Mouse (Mus musculus): Measurements from ENCODE around the gene Ulk1. TPM values are rescaled to one million over a fixed set of nuclear protein-coding genes. Genes with fewer than 3 reads are reported as not detected.
A peak's percentile ranks its signal among the peaks of the same experiment; 100 is the strongest.

Ulk1 gene
- polyA plus RNA-seq, 1 experiment from 2014 or later, result 6.5 TPM

DNA sequence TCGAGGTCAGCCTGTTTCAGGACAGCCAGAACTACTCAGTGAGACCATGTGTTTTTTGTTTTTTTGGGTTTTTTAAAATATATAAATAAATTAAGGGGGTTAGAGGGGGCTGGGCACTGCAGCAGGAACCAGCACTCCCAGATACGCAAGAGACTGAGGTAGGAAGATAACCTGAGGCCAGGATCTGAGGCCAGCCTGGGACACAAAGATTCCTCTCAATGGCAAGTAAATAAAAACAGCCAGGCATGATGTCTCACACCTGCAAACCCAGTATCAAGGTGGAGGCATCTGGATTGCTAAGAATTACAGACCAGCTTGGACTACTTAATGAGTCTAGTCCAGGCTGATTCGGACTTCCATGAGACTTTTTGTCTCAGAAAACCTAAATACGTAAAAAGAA, 40.6 kb downstream of the Ulk1 start:
- ATAC-seq (ENCODE audit: low FRiP score, low TSS enrichment), result no peak
- Histone ChIP-seq H3K27me3 (ENCODE audit: control insufficient read depth, insufficient read depth, low read length) (no peaks in the 10 kb centered on the region), H3K9me3 (ENCODE audit: control insufficient read depth, low read length) (no peaks in the 10 kb centered on the region), H3K9ac (ENCODE audit: low read length) (peak overlapping the region; percentile 94), H3K4me1 (replicated peaks; ENCODE audit: control insufficient read depth, insufficient read depth) (no peaks in the 10 kb centered on the region), H3K36me3 (ENCODE audit: control insufficient read depth, insufficient read depth, low read length) (no peaks in the 10 kb centered on the region), H3K4me2 (replicated peaks; ENCODE audit: low read depth) (peak overlapping the region; percentile 65), H3K27ac (replicated peaks) (no peak overlapping the region), H3K4me3 (ENCODE audit: low read depth, low read length) (peak overlapping the region; percentile 97)
- TF ChIP-seq EP300 (optimal IDR thresholded peaks at IDR 0.05), result no peak
- TF ChIP-seq CTCF (IDR thresholded peaks at IDR 0.05; ENCODE audit: low read depth), result no peak
- no peak for DNase-seq (ENCODE audit: low spot score)
- WGBS, result 48% methylated on average over 4 of the region's 4 CpGs

- Histone ChIP-seq H3K4me1 (replicated peaks; ENCODE audit: control insufficient read depth, insufficient read depth) (no peaks in the 10 kb centered on the region), H3K4me2 (replicated peaks; ENCODE audit: low read depth) (no peak overlapping the region), H3K9ac (ENCODE audit: low read length) (no peak overlapping the region), H3K27me3 (ENCODE audit: control insufficient read depth, insufficient read depth, low read length) (no peaks in the 10 kb centered on the region), H3K36me3 (ENCODE audit: control insufficient read depth, insufficient read depth, low read length) (no peaks in the 10 kb centered on the region), H3K4me3 (ENCODE audit: low read depth, low read length) (no peak overlapping the region), H3K9me3 (ENCODE audit: control insufficient read depth, low read length) (no peaks in the 10 kb centered on the region), H3K27ac (replicated peaks) (no peak overlapping the region)
- DNase-seq (ENCODE audit: low spot score), result no peak
- no peak for ATAC-seq (ENCODE audit: low FRiP score, low TSS enrichment)
- 87% methylated on average over 8 of the region's 8 CpGs for WGBS
- TF ChIP-seq CTCF (IDR thresholded peaks at IDR 0.05; ENCODE audit: low read depth) (no peak), EP300 (optimal IDR thresholded peaks at IDR 0.05) (no peak)
Measured at GRCm38 (mm10) chr5:110763890-110764289, 46.0 kb downstream of the Ulk1 start.

GRCm38 (mm10) chr5:110745021-110745420, 64.9 kb downstream of the Ulk1 start:
- TF ChIP-seq EP300 (optimal IDR thresholded peaks at IDR 0.05), result no peak
- TF ChIP-seq CTCF (IDR thresholded peaks at IDR 0.05; ENCODE audit: low read depth), result no peak
- Histone ChIP-seq H3K27ac (replicated peaks) (no peak overlapping the region), H3K36me3 (ENCODE audit: control insufficient read depth, insufficient read depth, low read length) (no peaks in the 10 kb centered on the region; the same call in 1 of the 2 replicates), H3K4me2 (replicated peaks; ENCODE audit: low read depth) (no peak overlapping the region), H3K9me3 (ENCODE audit: control insufficient read depth, low read length) (no peaks in the 10 kb centered on the region), H3K4me3 (ENCODE audit: low read depth, low read length) (no peak overlapping the region), H3K27me3 (ENCODE audit: control insufficient read depth, insufficient read depth, low read length) (no peaks in the 10 kb centered on the region), H3K9ac (ENCODE audit: low read length) (no peak overlapping the region), H3K4me1 (replicated peaks; ENCODE audit: control insufficient read depth, insufficient read depth) (no peaks in the 10 kb centered on the region)
- 64% methylated on average over 1 of the region's 1 CpGs for WGBS
- no peak for DNase-seq (ENCODE audit: low spot score)
- ATAC-seq (ENCODE audit: low FRiP score, low TSS enrichment), result no peak

DNA sequence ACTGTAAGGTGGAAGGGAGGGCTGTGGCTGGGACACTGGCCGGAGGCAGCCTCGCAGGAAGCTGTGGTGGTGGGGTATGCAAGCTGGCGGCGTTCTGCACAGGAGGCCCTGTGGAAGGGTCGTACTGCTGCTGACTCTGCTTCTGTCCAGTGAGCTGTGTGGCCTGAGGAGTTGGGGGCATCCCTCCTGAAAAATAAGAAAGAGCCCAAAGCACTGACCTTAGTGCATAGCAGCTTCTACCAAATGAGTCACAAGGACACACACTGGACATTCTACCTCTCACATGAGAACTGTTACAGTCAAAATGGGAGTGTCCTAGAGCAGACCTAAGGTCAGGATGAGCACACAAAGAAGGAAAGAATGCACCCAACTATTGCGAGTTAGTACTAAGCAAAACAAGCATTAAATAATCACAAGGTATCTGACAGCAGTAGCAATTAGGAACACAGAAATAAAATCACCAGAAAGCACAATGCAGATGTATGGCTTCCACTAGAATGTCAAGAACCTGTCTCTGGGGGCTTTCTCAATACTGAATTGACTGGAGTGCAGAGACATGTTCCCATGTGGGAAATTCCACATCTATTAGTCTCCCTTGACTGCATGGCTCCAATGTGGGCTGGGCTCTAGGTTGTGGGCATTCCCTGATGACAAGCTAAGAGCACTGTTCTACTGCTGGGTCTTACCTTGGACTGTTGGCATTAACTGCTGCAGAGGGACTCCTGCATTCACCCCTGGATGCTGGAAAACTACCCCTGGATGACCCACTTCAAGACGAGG, 70.2 kb downstream of the Ulk1 start:
- no peak for TF ChIP-seq EP300 (optimal IDR thresholded peaks at IDR 0.05)
- no peak for TF ChIP-seq CTCF (IDR thresholded peaks at IDR 0.05; ENCODE audit: low read depth)
- H3K36me3 ChIP-seq (ENCODE audit: control insufficient read depth, insufficient read depth, low read length), result peaks cover 17% of the 10 kb centered on the region
- 89% methylated on average over 7 of the region's 7 CpGs for WGBS

DNA sequence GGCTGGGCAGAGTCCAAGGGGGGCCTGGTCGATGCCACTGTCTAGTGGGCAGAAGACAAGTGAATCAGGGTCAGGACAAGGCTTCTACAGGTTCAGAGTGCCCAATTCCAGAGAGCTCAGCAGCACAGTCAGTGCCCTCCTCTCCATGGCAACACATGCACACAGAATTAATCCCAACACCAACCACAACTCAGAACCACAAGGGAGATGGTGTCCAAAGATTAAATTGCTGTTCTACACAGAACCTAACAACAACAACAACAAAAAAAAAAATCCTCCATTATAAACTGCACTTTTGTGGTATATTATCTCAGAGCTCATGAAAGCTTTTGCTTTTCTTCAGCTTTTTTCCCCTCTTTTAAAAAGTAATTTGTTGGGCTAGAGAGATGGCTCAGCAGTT, 74.3 kb downstream of the Ulk1 start:
- Histone ChIP-seq H3K4me1 (replicated peaks; ENCODE audit: control insufficient read depth, insufficient read depth) (no peaks in the 10 kb centered on the region), H3K4me3 (ENCODE audit: low read depth, low read length) (no peak overlapping the region), H3K27me3 (ENCODE audit: control insufficient read depth, insufficient read depth, low read length) (no peaks in the 10 kb centered on the region), H3K9me3 (ENCODE audit: control insufficient read depth, low read length) (no peaks in the 10 kb centered on the region), H3K9ac (ENCODE audit: low read length) (no peak overlapping the region), H3K4me2 (replicated peaks; ENCODE audit: low read depth) (no peak overlapping the region), H3K27ac (replicated peaks) (no peak overlapping the region), H3K36me3 (ENCODE audit: control insufficient read depth, insufficient read depth, low read length) (peaks cover 17% of the 10 kb centered on the region)
- TF ChIP-seq EP300 (optimal IDR thresholded peaks at IDR 0.05) (no peak), CTCF (IDR thresholded peaks at IDR 0.05; ENCODE audit: low read depth) (no peak)
- ATAC-seq (ENCODE audit: low FRiP score, low TSS enrichment) (no peak), DNase-seq (ENCODE audit: low spot score) (no peak)
- WGBS, result 88% methylated on average over 1 of the region's 1 CpGs

More for the DNA sequence above, 70.2 kb downstream of the Ulk1 start:
- Histone ChIP-seq H3K9me3 (ENCODE audit: control insufficient read depth, low read length) (no peaks in the 10 kb centered on the region), H3K27me3 (ENCODE audit: control insufficient read depth, insufficient read depth, low read length) (no peaks in the 10 kb centered on the region), H3K4me1 (replicated peaks; ENCODE audit: control insufficient read depth, insufficient read depth) (no peaks in the 10 kb centered on the region), H3K4me2 (replicated peaks; ENCODE audit: low read depth) (no peak overlapping the region), H3K9ac (ENCODE audit: low read length) (no peak overlapping the region), H3K27ac (replicated peaks) (no peak overlapping the region), H3K4me3 (ENCODE audit: low read depth, low read length) (no peak overlapping the region)
- ATAC-seq (ENCODE audit: low FRiP score, low TSS enrichment) (no peak), DNase-seq (ENCODE audit: low spot score) (no peak)

Other genes starting within 250 kb of the Ulk1 start
- gene Noc4l, start 156.7 kb downstream of the Ulk1 start, polyA plus RNA-seq (2015; fragmentation: Nextera tagmentation; extraction: Ambion mirVana), result 24.1 and 25.9 TPM in 2 replicates
- 7.7 and 10.0 TPM in 2 replicates for gene Ddx51, start 156.6 kb downstream of the Ulk1 start, polyA plus RNA-seq (2015; fragmentation: Nextera tagmentation; extraction: Ambion mirVana)
- 11.4 and 12.2 TPM in 2 replicates for gene Ep400, start 39.4 kb downstream of the Ulk1 start, polyA plus RNA-seq (2015; fragmentation: Nextera tagmentation; extraction: Ambion mirVana)
- gene Pus1, start 29.4 kb downstream of the Ulk1 start, polyA plus RNA-seq (2015; fragmentation: Nextera tagmentation; extraction: Ambion mirVana), result 24.3 and 24.4 TPM in 2 replicates
- 21.6 and 23.2 TPM in 2 replicates for gene Hscb, start 29.7 kb upstream of the Ulk1 start, polyA plus RNA-seq (2015; fragmentation: Nextera tagmentation; extraction: Ambion mirVana)
- gene Chek2, start 29.9 kb upstream of the Ulk1 start, polyA plus RNA-seq (2015; fragmentation: Nextera tagmentation; extraction: Ambion mirVana), result 10.6 and 10.9 TPM in 2 replicates
- gene Ttc28, start 69.7 kb upstream of the Ulk1 start, polyA plus RNA-seq (2015; fragmentation: Nextera tagmentation; extraction: Ambion mirVana), result 3.5 and 3.6 TPM in 2 replicates

All from stomach, postnatal 0 days (tissue).